Mouse (Mus musculus): ENCODE measurements around the gene 1700016D06Rik.

1700016D06Rik gene

GRCm38 (mm10) chr8:11701033-11701362, at the start of gene 1700016D06Rik:
Gene 1700016D06Rik, minus strand, starts transcription at chr8:11701063.
- no peak for DNase-seq (ENCODE audit: low read depth)

GRCm38 (mm10) chr8:11749472-11749871, 48.6 kb upstream of the 1700016D06Rik start:
- DNase-seq (ENCODE audit: low read depth) = no peak

- no peak for DNase-seq (ENCODE audit: low read depth)
Observed at GRCm38 (mm10) chr8:11746850-11747600, 46.2 kb upstream of the 1700016D06Rik start.

GRCm38 (mm10) chr8:11743580-11743979, 42.7 kb upstream of the 1700016D06Rik start:
- DNase-seq (ENCODE audit: low read depth) = no peak

- no peak for DNase-seq (ENCODE audit: low read depth)
Observed at GRCm38 (mm10) chr8:11740857-11741256, 40.0 kb upstream of the 1700016D06Rik start.

GRCm38 (mm10) chr8:11739082-11739481, 38.2 kb upstream of the 1700016D06Rik start:
- no peak for DNase-seq (ENCODE audit: low read depth)

GRCm38 (mm10) chr8:11737096-11737495, 36.2 kb upstream of the 1700016D06Rik start:
- no peak for DNase-seq (ENCODE audit: low read depth)

- DNase-seq (ENCODE audit: low read depth) = no peak
Observed at GRCm38 (mm10) chr8:11735672-11736235, 34.9 kb upstream of the 1700016D06Rik start.

GRCm38 (mm10) chr8:11730271-11730940, 29.5 kb upstream of the 1700016D06Rik start:
- DNase-seq (ENCODE audit: low read depth) = peak; percentile 13

GRCm38 (mm10) chr8:11728482-11729295, 27.8 kb upstream of the 1700016D06Rik start:
- no peak for DNase-seq (ENCODE audit: low read depth)

- no peak for DNase-seq (ENCODE audit: low read depth)
Observed at GRCm38 (mm10) chr8:11727651-11728481, 27.0 kb upstream of the 1700016D06Rik start, which contains the start of gene Arhgef7. Gene Arhgef7, plus strand, starts transcription at chr8:11727721.

- no peak for DNase-seq (ENCODE audit: low read depth)
Observed at GRCm38 (mm10) chr8:11727273-11727650, 26.4 kb upstream of the 1700016D06Rik start.

GRCm38 (mm10) chr8:11717194-11717593, 16.3 kb upstream of the 1700016D06Rik start:
- DNase-seq (ENCODE audit: low read depth) = no peak

- no peak for DNase-seq (ENCODE audit: low read depth)
Observed at GRCm38 (mm10) chr8:11712244-11712643, 11.4 kb upstream of the 1700016D06Rik start.

- DNase-seq (ENCODE audit: low read depth) = no peak
Observed at GRCm38 (mm10) chr8:11710415-11710814, 9.6 kb upstream of the 1700016D06Rik start.

- DNase-seq (ENCODE audit: low read depth) = no peak
Observed at GRCm38 (mm10) chr8:11709542-11709941, 8.7 kb upstream of the 1700016D06Rik start.

- no peak for DNase-seq (ENCODE audit: low read depth)
Observed at GRCm38 (mm10) chr8:11708815-11709214, 8.0 kb upstream of the 1700016D06Rik start.

- DNase-seq (ENCODE audit: low read depth) = no peak
Observed at GRCm38 (mm10) chr8:11707701-11708100, 6.8 kb upstream of the 1700016D06Rik start.

- no peak for DNase-seq (ENCODE audit: low read depth)
Observed at GRCm38 (mm10) chr8:11705818-11706217, 5.0 kb upstream of the 1700016D06Rik start.

- no peak for DNase-seq (ENCODE audit: low read depth)
Observed at GRCm38 (mm10) chr8:11704716-11705420, 4.0 kb upstream of the 1700016D06Rik start.

- no peak for DNase-seq (ENCODE audit: low read depth)
Observed at GRCm38 (mm10) chr8:11703789-11704188, 2.9 kb upstream of the 1700016D06Rik start.

Data from fibroblast of lung, adult 2 months (primary cell).